Mouse (Mus musculus) kidney, postnatal 0 days (tissue): ENCODE results near the gene Jph3. TPM values are rescaled to one million over a fixed set of nuclear protein-coding genes. Genes with fewer than 3 reads are reported as not detected.

Experiments used
- ATAC-seq: fragments of 200-750 bp; cut with Nextera tagmentation; replicated peaks from 2 replicates; pipeline ENCODE4 v1.8.0; 2017; ENCODE audit warnings: low read depth, moderate number of reproducible peaks, moderate TSS enrichment, moderate library complexity; ENCODE audit not compliant: low FRiP score
- DNase-seq: peaks from one replicate; pipeline ENCODE4 v3.0.0-alpha.2; 2016; ENCODE audit warnings: low spot score
- H3K27ac ChIP-seq: fragments of 300-500 bp; sonication (generic); 2 replicates; pipeline ENCODE4 v1.5.1; 2014; ENCODE audit warnings: mild to moderate bottlenecking
- H3K27me3 ChIP-seq: fragments of 300-500 bp; sonication (generic); 2 replicates; pipeline ENCODE4 v1.6.1; 2014; ENCODE audit warnings: low read length, mixed read lengths; ENCODE audit not compliant: insufficient read depth
- H3K36me3 ChIP-seq: fragments of 300-500 bp; sonication (generic); 2 replicates; pipeline ENCODE4 v1.6.1; 2014; ENCODE audit warnings: low read length, mixed read lengths; ENCODE audit not compliant: insufficient read depth
- H3K4me1 ChIP-seq: fragments of 300-500 bp; sonication (generic); replicated peaks from 2 replicates; pipeline ENCODE4 v1.6.1; 2014; ENCODE audit warnings: antibody characterized with exemption, low read length, mixed read lengths; ENCODE audit not compliant: insufficient read depth
- H3K4me2 ChIP-seq: fragments of 300-500 bp; sonication (generic); 2 replicates; pipeline ENCODE4 v1.6.1; 2014; ENCODE audit warnings: mild to moderate bottlenecking, low read length, moderate library complexity, mixed read lengths
- H3K4me3 ChIP-seq: fragments of 300-500 bp; sonication (generic); replicated peaks from 2 replicates; pipeline ENCODE4 v1.5.1; 2014; ENCODE audit warnings: low read depth, low read length
- H3K9ac ChIP-seq: fragments of 300-500 bp; sonication (generic); 2 replicates; pipeline ENCODE4 v1.6.1; 2014; ENCODE audit warnings: low read depth, low read length
- H3K9me3 ChIP-seq: fragments of 300-500 bp; sonication (generic); replicated peaks from 2 replicates; pipeline ENCODE4 v1.6.1; 2016; ENCODE audit warnings: low read length, inconsistent platforms, mixed read lengths
- CTCF ChIP-seq: IDR thresholded peaks from 2 replicates; pipeline ENCODE4 v1.5.1; 2016; ENCODE audit warnings: antibody characterized with exemption, low read depth, mild to moderate bottlenecking, moderate library complexity
- WGBS: fragments of 180-500 bp; shearing (Covaris S2); extraction: QIAGEN DNeasy Blood & Tissue Kit; methylation state at CpG from one replicate; pipeline ENCODE4 v1.1.7; 2014; 5-methylcytosine and 5-hydroxymethylcytosine counted together
- polyA plus RNA-seq: library from polyadenylated mRNA; unstranded; fragments of >200 nt; fragmentation: Nextera tagmentation; extraction: Ambion mirVana; gene quantifications from 2 replicates; pipeline ENCODE4 v1.2.1, GENCODE M21; 2015

Gene Jph3
- polyA plus RNA-seq, 1 experiment from 2014 or later: 0.41 TPM

DNA sequence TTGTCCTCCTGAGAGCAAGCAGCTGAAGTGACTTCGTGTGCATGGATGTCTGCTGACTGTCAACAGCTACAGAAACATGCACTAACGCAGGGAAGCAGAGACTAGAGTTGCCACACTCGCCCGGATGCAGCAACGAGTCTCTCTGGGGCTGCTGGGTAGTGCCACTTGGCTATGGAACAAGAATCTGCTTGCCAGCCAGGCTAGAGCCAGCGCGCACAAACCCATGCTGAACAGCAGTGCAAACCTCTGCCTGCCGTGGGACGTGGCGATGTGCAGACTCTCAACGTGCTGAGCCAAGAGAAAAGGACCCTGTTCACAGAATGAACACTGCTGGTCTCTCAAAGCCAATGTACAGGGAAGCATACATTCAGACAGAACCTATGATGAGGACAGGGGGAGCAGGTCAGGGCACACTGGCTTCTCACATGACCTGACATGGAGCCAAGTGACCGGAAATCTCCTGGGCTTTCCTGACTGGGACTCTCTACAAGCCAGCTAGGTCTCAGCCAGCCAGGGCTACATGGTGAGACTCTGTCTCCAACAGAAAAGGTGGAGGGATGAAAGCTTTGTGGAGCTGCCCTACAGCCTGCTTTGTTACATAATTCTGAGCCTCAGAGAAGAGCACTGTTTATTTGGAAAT, 82.6 kb downstream of the Jph3 start:
- no peak overlapping the region for H3K9ac ChIP-seq
- peaks cover 9% of the 10 kb centered on the region for H3K36me3 ChIP-seq
- ATAC-seq (no peak), DNase-seq (no peak)
- TF ChIP-seq CTCF: no peak
- H3K4me3 ChIP-seq: no peak overlapping the region
- no peaks in the 10 kb centered on the region for H3K9me3 ChIP-seq
- H3K4me2 ChIP-seq: no peak overlapping the region
- no peaks in the 10 kb centered on the region for H3K4me1 ChIP-seq
- WGBS: 93% methylated on average over 12 of the region's 12 CpGs
- no peaks in the 10 kb centered on the region for H3K27me3 ChIP-seq
- no peak overlapping the region for H3K27ac ChIP-seq

- H3K9ac ChIP-seq: no peak overlapping the region
- H3K36me3 ChIP-seq: peaks cover 31% of the 10 kb centered on the region; the same call in 1 of the 2 replicates
- H3K4me3 ChIP-seq: no peak overlapping the region
- ATAC-seq (no peak), DNase-seq (no peak)
- no peak for TF ChIP-seq CTCF
- 76% methylated on average over 7 of the region's 7 CpGs for WGBS
- H3K27ac ChIP-seq: no peak overlapping the region
- no peak overlapping the region for H3K4me2 ChIP-seq
- no peaks in the 10 kb centered on the region for H3K4me1 ChIP-seq
- H3K27me3 ChIP-seq: no peaks in the 10 kb centered on the region
- no peaks in the 10 kb centered on the region for H3K9me3 ChIP-seq
Measured at GRCm38 (mm10) chr8:121818226-121818625, 88.8 kb downstream of the Jph3 start.

GRCm38 (mm10) chr8:121820840-121821239, 91.4 kb downstream of the Jph3 start:
- no peak overlapping the region for H3K4me3 ChIP-seq
- no peak for TF ChIP-seq CTCF
- no peaks in the 10 kb centered on the region for H3K27me3 ChIP-seq
- no peaks in the 10 kb centered on the region for H3K9me3 ChIP-seq
- H3K27ac ChIP-seq: no peak overlapping the region
- ATAC-seq: no peak
- no peak for DNase-seq
- H3K4me1 ChIP-seq: no peaks in the 10 kb centered on the region
- no peak overlapping the region for H3K9ac ChIP-seq
- no peak overlapping the region for H3K4me2 ChIP-seq
- H3K36me3 ChIP-seq: peaks cover 24% of the 10 kb centered on the region; the same call in 1 of the 2 replicates
- 84% methylated on average over 6 of the region's 6 CpGs for WGBS

DNA sequence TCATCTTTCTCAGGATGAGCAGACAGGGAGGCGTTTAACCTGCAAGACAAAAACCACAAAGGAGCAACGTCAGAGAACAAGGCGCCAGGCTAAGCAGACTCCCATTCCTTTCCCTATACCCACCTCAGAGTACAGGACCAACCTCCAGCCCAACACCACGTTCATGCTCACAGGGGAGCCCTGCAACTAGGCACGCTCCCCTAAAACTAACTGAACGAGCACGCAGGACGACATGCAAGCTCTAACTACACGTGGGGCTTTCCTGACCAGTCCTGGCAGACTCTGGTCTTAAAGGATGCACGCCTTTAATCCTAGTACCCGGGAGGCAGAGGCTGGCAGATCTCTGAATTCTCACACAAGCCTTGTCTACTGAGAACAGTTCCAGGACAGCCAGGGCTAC, 91.9 kb downstream of the Jph3 start:
- Histone ChIP-seq H3K36me3 (peaks cover 24% of the 10 kb centered on the region; the same call in 1 of the 2 replicates), H3K4me1 (no peaks in the 10 kb centered on the region), H3K27me3 (no peaks in the 10 kb centered on the region), H3K9ac (no peak overlapping the region), H3K4me2 (no peak overlapping the region), H3K9me3 (no peaks in the 10 kb centered on the region), H3K4me3 (no peak overlapping the region), H3K27ac (no peak overlapping the region)
- TF ChIP-seq CTCF: no peak
- ATAC-seq (no peak), DNase-seq (no peak)
- 76% methylated on average over 11 of the region's 11 CpGs for WGBS

- WGBS: 88% methylated on average over 9 of the region's 9 CpGs
- no peak for ATAC-seq
- Histone ChIP-seq H3K27me3 (no peaks in the 10 kb centered on the region), H3K9me3 (no peaks in the 10 kb centered on the region), H3K27ac (no peak overlapping the region), H3K4me1 (no peaks in the 10 kb centered on the region), H3K36me3 (peaks cover 24% of the 10 kb centered on the region; the same call in 1 of the 2 replicates), H3K4me2 (no peak overlapping the region), H3K9ac (no peak overlapping the region), H3K4me3 (no peak overlapping the region)
- no peak for TF ChIP-seq CTCF
- no peak for DNase-seq
Measured at GRCm38 (mm10) chr8:121821770-121822169, 92.3 kb downstream of the Jph3 start.

- peaks cover 13% of the 10 kb centered on the region for H3K4me1 ChIP-seq
- 95% methylated on average over 5 of the region's 5 CpGs for WGBS
- H3K27ac ChIP-seq: no peak overlapping the region
- H3K4me3 ChIP-seq: no peak overlapping the region
- H3K4me2 ChIP-seq: 0 out of 2 replicates have a peak overlapping the region, but pooled peaks have one; percentile 91
- H3K36me3 ChIP-seq: no peaks in the 10 kb centered on the region
- DNase-seq: no peak
- H3K9me3 ChIP-seq: no peaks in the 10 kb centered on the region
- no peak overlapping the region for H3K9ac ChIP-seq
- no peaks in the 10 kb centered on the region for H3K27me3 ChIP-seq
- ATAC-seq: no peak
- TF ChIP-seq CTCF: no peak
Measured at GRCm38 (mm10) chr8:121827726-121828125, 98.3 kb downstream of the Jph3 start.
